Mouse (Mus musculus) G1E (cell line): Measurements from ENCODE around the gene Tmem245. TPM values are rescaled to one million over a fixed set of nuclear protein-coding genes. Genes with fewer than 3 reads are reported as not detected.

Source experiments
- ATAC-seq: 2 replicates; pipeline ENCODE4 v1.8.0; 2016; ENCODE audit warnings: mild to moderate bottlenecking; ENCODE audit not compliant: insufficient number of reproducible peaks, poor library complexity, low FRiP score, severe bottlenecking; ENCODE audit errors: extremely low read depth
- DNase-seq: peaks from one replicate; pipeline ENCODE4 v3.0.0; 2012; ENCODE audit warnings: low spot score
- H3K27me3 ChIP-seq: 2 replicates; pipeline ENCODE4 v1.6.1; 2012; ENCODE audit warnings: mild to moderate bottlenecking, low read length, inconsistent platforms; ENCODE audit not compliant: insufficient read depth
- H3K36me3 ChIP-seq: replicated peaks from 2 replicates; pipeline ENCODE3; 2012; ENCODE audit warnings: mild to moderate bottlenecking, inconsistent platforms
- H3K4me1 ChIP-seq: 2 replicates; pipeline ENCODE4 v1.6.1; 2012; ENCODE audit warnings: low read depth, low read length, inconsistent platforms, mixed read lengths; ENCODE audit not compliant: insufficient read depth
- H3K4me3 ChIP-seq: 2 replicates; pipeline ENCODE4 v1.5.1; 2012; ENCODE audit warnings: low read depth, mild to moderate bottlenecking, inconsistent platforms, low read length, moderate library complexity, mixed read lengths
- H3K9me3 ChIP-seq: replicated peaks from 2 replicates; pipeline ENCODE4 v1.6.1; 2012; ENCODE audit warnings: inconsistent platforms
- CTCF ChIP-seq: IDR thresholded peaks from 2 replicates; pipeline ENCODE4 v1.5.1; 2012; ENCODE audit warnings: low read depth, low read length, inconsistent platforms, mixed read lengths
- GATA1 ChIP-seq: IDR thresholded peaks from 2 replicates; pipeline ENCODE4 v1.6.1; 2012; ENCODE audit warnings: borderline replicate concordance, low read length, inconsistent platforms, mixed read lengths
- GATA2 ChIP-seq: IDR thresholded peaks from 2 replicates; pipeline ENCODE4 v1.6.1; 2012; ENCODE audit warnings: low read depth, low read length, inconsistent platforms, borderline replicate concordance
- POLR2AphosphoS5 ChIP-seq: IDR thresholded peaks from 2 replicates; pipeline ENCODE4 v1.6.1; 2012; ENCODE audit warnings: low read depth, low read length, inconsistent platforms; ENCODE audit not compliant: insufficient replicate concordance
- TAL1 ChIP-seq: conservative IDR thresholded peaks from 2 replicates; pipeline ENCODE4 v1.6.1; 2012; ENCODE audit warnings: low read depth, low read length, inconsistent platforms, mixed read lengths
- polyA plus RNA-seq: library from polyadenylated mRNA; stranded (reverse); fragments of >175 nt; gene quantifications from 2 replicates; pipeline ENCODE4 v1.2.3, GENCODE M21; 2012
- total RNA-seq, 2 experiments: library from RNA; stranded (forward) in 1 of 2; stranded (reverse) in 1 of 2; fragments of 200-1000 nt in 1 of 2; fragments of >200 nt in 1 of 2; fragmentation: Nextera tagmentation in 1 of 2; gene quantifications; 2 replicates each; pipeline ENCODE4 v1.2.3; 2014 to 2017

Gene Tmem245
- total and polyA plus RNA-seq, 3 experiments = 0.90 to 28.8 (median 9.1) TPM

DNA sequence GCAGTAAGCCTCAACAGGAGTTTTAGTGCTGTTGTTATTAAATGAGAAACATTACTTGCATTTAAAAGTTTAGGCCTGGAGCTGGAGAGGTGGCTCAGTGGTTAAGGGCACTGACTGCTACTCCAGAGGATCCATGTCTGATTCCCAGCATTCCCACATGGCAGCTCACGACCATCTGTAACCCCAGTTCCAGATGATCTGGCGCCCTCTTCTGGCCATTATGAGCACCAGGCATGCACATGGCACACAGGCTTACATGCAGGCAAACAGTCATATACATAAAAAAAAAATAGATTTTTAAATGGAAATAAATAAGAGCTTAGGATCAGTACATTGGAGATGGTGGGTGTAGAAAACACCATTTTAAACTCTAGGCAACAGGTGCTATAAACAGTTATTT is 103.3 kb downstream of the Tmem245 start:
- H3K9me3 ChIP-seq = peaks cover 3% of the 10 kb centered on the region; the same call in 1 of the 2 replicates
- TF ChIP-seq GATA1 (no peak), TAL1 (no peak), GATA2 (no peak), POLR2AphosphoS5 (no peak), CTCF (no peak)
- H3K27me3 ChIP-seq = no peaks in the 10 kb centered on the region
- ATAC-seq (no peak), DNase-seq (no peak)
- no peaks in the 10 kb centered on the region for H3K4me1 ChIP-seq
- H3K36me3 ChIP-seq = peaks cover 36% of the 10 kb centered on the region
- H3K4me3 ChIP-seq = no peak overlapping the region

GRCm38 (mm10) chr4:56842501-56842900 is 104.7 kb downstream of the Tmem245 start:
- Histone ChIP-seq H3K9me3 (peaks cover 3% of the 10 kb centered on the region; the same call in 1 of the 2 replicates), H3K27me3 (no peaks in the 10 kb centered on the region), H3K4me3 (no peak overlapping the region), H3K4me1 (no peaks in the 10 kb centered on the region), H3K36me3 (peaks cover 43% of the 10 kb centered on the region)
- DNase-seq (no peak), ATAC-seq (no peak)
- no peak for TF ChIP-seq GATA2
- TF ChIP-seq POLR2AphosphoS5 = no peak
- no peak for TF ChIP-seq GATA1
- no peak for TF ChIP-seq CTCF
- no peak for TF ChIP-seq TAL1

DNA sequence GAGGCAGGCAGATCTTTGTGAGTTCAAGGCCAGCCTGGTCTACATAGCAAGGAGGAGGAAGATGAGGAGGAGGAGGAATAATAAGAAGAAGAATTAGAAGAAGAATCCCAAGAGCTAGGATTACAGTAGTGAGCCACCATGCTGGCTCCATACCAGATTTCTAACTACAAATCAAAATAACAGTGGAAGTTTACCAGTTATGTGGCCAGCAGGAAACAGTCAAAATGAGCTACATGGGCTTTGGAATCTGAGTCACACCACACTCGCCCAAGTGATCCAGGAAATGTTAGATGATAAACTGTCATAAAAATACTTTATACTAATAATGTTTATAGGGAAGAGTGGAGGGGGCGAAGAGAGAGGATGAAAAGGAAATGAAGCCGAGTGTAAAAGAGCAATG is 106.9 kb downstream of the Tmem245 start:
- Histone ChIP-seq H3K4me3 (no peak overlapping the region), H3K4me1 (no peaks in the 10 kb centered on the region), H3K36me3 (peaks cover 48% of the 10 kb centered on the region), H3K9me3 (peaks cover 3% of the 10 kb centered on the region; the same call in 1 of the 2 replicates), H3K27me3 (no peaks in the 10 kb centered on the region)
- TF ChIP-seq GATA2 (no peak), TAL1 (no peak), GATA1 (no peak), POLR2AphosphoS5 (no peak), CTCF (no peak)
- ATAC-seq (no peak), DNase-seq (no peak)

DNA sequence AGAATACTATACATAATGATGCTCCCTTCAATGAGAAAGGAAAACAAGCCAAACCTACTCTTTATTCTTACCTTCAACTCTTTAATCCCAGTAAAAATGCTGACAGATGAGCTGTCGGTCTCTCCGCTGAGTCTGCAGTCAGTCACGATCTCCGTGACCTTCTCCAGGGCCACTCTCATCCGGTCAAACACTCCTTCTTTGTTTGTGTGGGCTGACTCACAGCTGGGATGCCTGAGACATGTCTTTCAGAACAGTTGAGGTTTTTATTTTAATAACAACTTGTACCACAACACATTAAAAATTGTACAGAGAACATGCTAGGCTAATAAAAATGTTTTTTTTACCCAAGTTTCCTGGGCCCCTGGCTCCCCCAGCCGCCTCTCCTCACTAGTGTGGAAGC is 109.6 kb downstream of the Tmem245 start:
- no peak for TF ChIP-seq POLR2AphosphoS5
- TF ChIP-seq GATA1 = no peak
- no peak for TF ChIP-seq TAL1
- TF ChIP-seq CTCF = no peak
- no peak for TF ChIP-seq GATA2
- no peaks in the 10 kb centered on the region for H3K27me3 ChIP-seq
- H3K9me3 ChIP-seq = no peaks in the 10 kb centered on the region
- no peak for ATAC-seq
- H3K4me1 ChIP-seq = no peaks in the 10 kb centered on the region
- no peak for DNase-seq
- peaks cover 52% of the 10 kb centered on the region for H3K36me3 ChIP-seq
- no peak overlapping the region for H3K4me3 ChIP-seq

DNA sequence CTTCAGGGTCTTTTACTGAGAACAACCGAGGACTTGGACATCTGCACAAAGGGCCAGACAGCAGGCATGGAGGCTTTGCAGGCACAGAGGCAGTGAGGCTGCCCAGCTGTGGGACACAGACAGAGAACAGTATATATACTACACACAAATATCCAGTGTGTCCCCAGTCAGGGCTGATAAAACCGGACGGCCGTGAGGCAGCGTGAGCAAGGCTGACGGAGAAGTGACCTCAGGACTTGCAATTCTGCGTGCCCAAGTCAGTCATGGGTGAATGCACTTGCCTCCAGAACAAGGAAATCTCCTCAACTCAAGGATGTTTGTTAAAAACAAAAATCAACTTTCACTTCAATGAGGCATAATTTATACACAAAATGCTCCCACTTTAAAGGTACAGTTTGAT is 115.2 kb downstream of the Tmem245 start:
- TF ChIP-seq TAL1 = no peak
- TF ChIP-seq POLR2AphosphoS5 = no peak
- TF ChIP-seq GATA1 = no peak
- no peak for TF ChIP-seq CTCF
- TF ChIP-seq GATA2 = no peak
- no peak overlapping the region for H3K4me3 ChIP-seq
- DNase-seq (no peak), ATAC-seq (no peak)
- H3K9me3 ChIP-seq = no peaks in the 10 kb centered on the region
- no peaks in the 10 kb centered on the region for H3K27me3 ChIP-seq
- no peaks in the 10 kb centered on the region for H3K4me1 ChIP-seq
- H3K36me3 ChIP-seq = peaks cover 51% of the 10 kb centered on the region

- no peak for DNase-seq
- peaks cover 49% of the 10 kb centered on the region for H3K36me3 ChIP-seq
- no peaks in the 10 kb centered on the region for H3K27me3 ChIP-seq
- H3K4me1 ChIP-seq = no peaks in the 10 kb centered on the region
- no peak overlapping the region for H3K4me3 ChIP-seq
- no peaks in the 10 kb centered on the region for H3K9me3 ChIP-seq
- ATAC-seq = no peak
- TF ChIP-seq CTCF (no peak), GATA2 (no peak), GATA1 (no peak), POLR2AphosphoS5 (no peak), TAL1 (no peak)
Measured at GRCm38 (mm10) chr4:56831013-56831609, 116.1 kb downstream of the Tmem245 start.

- no peak overlapping the region for H3K4me3 ChIP-seq
- no peaks in the 10 kb centered on the region for H3K4me1 ChIP-seq
- DNase-seq (no peak), ATAC-seq (no peak)
- no peaks in the 10 kb centered on the region for H3K9me3 ChIP-seq
- peaks cover 41% of the 10 kb centered on the region for H3K36me3 ChIP-seq
- TF ChIP-seq GATA1 = no peak
- no peak for TF ChIP-seq POLR2AphosphoS5
- TF ChIP-seq GATA2 = no peak
- TF ChIP-seq TAL1 = no peak
- no peak for TF ChIP-seq CTCF
- no peaks in the 10 kb centered on the region for H3K27me3 ChIP-seq
Measured at GRCm38 (mm10) chr4:56829511-56829921, 117.7 kb downstream of the Tmem245 start.
